Mouse (Mus musculus) bone marrow, adult 2 months (tissue): ENCODE data around the gene Sstr3.

Experiments
- CTCF ChIP-seq: fragments of 200-500 bp; IDR thresholded peaks from 2 replicates; pipeline ENCODE4 v1.5.1; 2011; ENCODE audit warnings: low read length, control low read depth; ENCODE audit not compliant: control insufficient read depth, insufficient read depth
- POLR2A ChIP-seq: fragments of 200-500 bp; IDR thresholded peaks from 2 replicates; pipeline ENCODE4 v1.6.1; 2011; ENCODE audit warnings: low read depth, mild to moderate bottlenecking, control low read depth, low read length, borderline replicate concordance; ENCODE audit not compliant: control insufficient read depth

DNA sequence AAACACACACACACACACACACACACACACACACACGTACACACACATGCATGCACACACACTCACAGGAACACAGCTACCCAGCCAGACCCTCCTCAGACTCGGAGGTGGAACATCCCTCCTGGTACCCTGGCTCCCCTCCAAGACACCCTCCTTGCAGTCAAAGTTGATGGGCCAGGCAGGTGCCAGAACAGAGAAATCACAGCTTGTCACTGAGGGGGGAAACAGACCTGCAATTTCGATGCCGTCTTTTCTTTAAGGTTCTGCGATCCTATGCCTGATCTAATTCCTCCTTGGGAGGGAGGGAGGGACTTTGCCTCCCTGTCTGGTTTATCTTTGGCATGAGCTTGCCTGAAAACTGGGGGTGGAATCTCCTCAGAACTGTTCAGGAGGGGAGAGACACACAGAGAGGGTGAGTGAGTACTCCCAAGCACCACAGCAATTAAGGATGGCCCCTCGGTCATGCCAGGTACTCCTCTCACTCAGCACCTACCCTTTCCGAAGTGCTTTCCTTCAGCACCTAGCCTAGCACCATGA is 1.6 kb downstream of the Sstr3 start:
- TF ChIP-seq CTCF (no peak), POLR2A (no peak)
